Mouse (Mus musculus): Measurements from ENCODE around the gene Cd300ld5.
"Not testable (repeated sequence)": the region's sequence is repeated elsewhere in the genome, so short reads cannot be mapped to it uniquely, and the experiment has no call there.

DNA sequence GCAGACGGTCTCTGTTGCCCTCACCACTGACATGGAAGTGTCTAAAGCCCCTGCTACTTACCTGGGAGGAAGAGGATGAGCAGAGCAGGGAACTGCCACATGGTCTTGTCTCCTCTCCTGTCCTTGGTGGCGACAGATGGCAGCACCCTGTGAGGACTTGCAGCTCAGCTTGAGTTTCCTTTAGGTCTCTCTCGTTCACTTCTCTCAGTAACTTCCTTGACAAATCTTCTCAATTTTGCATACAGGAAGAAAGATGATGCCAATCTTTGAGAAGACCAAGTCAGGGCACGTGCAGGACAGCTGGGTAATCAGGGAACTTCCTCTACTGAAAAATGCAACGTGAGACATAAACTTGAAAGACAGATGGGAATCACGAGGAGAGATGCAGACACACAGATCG is 21.5 kb downstream of the Cd300ld5 start, which contains the start of gene Cd300ld2:
- TF ChIP-seq CTCF, POLR2A (IDR thresholded peaks at IDR 0.05; ENCODE audit: extremely low read depth, insufficient read depth, low read length): not testable (repeated sequence)
